Mouse (Mus musculus): ENCODE data around the gene Gabrb1. TPM values are rescaled to one million over a fixed set of nuclear protein-coding genes. Genes with fewer than 3 reads are reported as not detected.
A peak's percentile ranks its signal among the peaks of the same experiment; 100 is the strongest.
"Not testable (repeated sequence)": the region's sequence is repeated elsewhere in the genome, so short reads cannot be mapped to it uniquely, and the experiment has no call there.

Gene Gabrb1
- polyA plus RNA-seq, 1 experiment from 2014 or later: 35.5 TPM

DNA sequence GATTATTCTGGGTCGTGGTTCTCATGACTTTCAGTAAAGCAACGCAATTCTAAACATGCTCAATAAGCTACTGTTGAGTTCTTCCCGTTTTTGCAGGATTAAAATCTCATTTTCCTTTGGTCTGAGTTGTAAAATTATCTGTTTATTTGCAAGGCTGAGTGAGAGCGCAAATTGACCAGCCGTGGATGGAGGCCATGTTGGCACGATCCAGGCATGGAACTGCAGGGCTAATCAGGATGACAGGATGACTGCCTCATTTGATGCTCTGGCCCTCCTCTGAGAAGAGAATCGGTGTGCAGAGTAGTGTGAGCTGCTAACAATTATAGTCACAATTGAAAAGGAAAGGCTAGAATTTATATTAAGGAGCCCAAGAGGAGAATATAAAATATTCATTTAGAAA is 480.3 kb downstream of the Gabrb1 start:
- H3K4me1 ChIP-seq: no peaks in the 10 kb centered on the region
- H3K27ac ChIP-seq (replicated peaks): no peak overlapping the region
- no peaks in the 10 kb centered on the region for H3K27me3 ChIP-seq (replicated peaks)
- H3K4me3 ChIP-seq (replicated peaks): no peak overlapping the region
- WGBS: 84% methylated on average over 7 of the region's 7 CpGs
- no peak for ATAC-seq (ENCODE audit: low FRiP score)
- H3K9ac ChIP-seq (replicated peaks): no peak overlapping the region
- H3K4me2 ChIP-seq: no peak overlapping the region
- H3K36me3 ChIP-seq: no peaks in the 10 kb centered on the region; the same call in 1 of the 2 replicates
- no peaks in the 10 kb centered on the region for H3K9me3 ChIP-seq (replicated peaks)

GRCm38 (mm10) chr5:72139619-72140018 is 481.7 kb downstream of the Gabrb1 start:
- WGBS: 56% methylated on average over 1 of the region's 1 CpGs
- Histone ChIP-seq H3K9ac (replicated peaks) (no peak overlapping the region), H3K9me3 (replicated peaks) (no peaks in the 10 kb centered on the region), H3K27me3 (replicated peaks) (no peaks in the 10 kb centered on the region), H3K4me2 (no peak overlapping the region), H3K27ac (replicated peaks) (no peak overlapping the region), H3K4me1 (no peaks in the 10 kb centered on the region), H3K36me3 (no peaks in the 10 kb centered on the region; the same call in 1 of the 2 replicates), H3K4me3 (replicated peaks) (no peak overlapping the region)
- no peak for ATAC-seq (ENCODE audit: low FRiP score)

GRCm38 (mm10) chr5:72148679-72149078 is 490.8 kb downstream of the Gabrb1 start:
- ATAC-seq (ENCODE audit: low FRiP score): no peak
- Histone ChIP-seq H3K27me3 (replicated peaks) (no peaks in the 10 kb centered on the region), H3K9ac (replicated peaks) (no peak overlapping the region), H3K9me3 (replicated peaks) (no peaks in the 10 kb centered on the region), H3K4me3 (replicated peaks) (no peak overlapping the region), H3K4me1 (no peaks in the 10 kb centered on the region), H3K36me3 (no peaks in the 10 kb centered on the region), H3K4me2 (no peak overlapping the region), H3K27ac (replicated peaks) (no peak overlapping the region)
- WGBS: 59% methylated on average over 5 of the region's 5 CpGs

DNA sequence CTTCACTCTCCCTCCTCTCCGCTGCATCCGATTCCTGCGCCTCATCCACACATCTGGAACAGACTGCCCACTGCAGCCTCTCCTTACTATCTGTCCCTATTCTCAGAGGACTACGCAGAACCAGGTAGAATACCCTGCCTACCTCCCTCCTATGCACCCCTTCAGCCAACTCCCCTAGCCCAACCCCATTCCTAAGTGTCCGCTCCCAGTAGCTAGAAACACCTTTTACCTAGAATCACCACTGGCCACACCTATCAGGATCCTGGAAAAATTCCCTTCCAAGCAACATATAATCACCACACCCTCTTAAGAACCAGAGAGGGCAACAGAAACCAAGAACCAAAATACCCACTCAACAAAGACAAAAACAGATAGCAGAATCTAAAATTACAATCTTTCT is 493.0 kb downstream of the Gabrb1 start:
- Histone ChIP-seq H3K4me3 (replicated peaks) (no peak overlapping the region), H3K9me3 (replicated peaks) (no peaks in the 10 kb centered on the region), H3K4me1 (no peaks in the 10 kb centered on the region), H3K9ac (replicated peaks) (no peak overlapping the region), H3K36me3 (no peaks in the 10 kb centered on the region), H3K27me3 (replicated peaks) (no peaks in the 10 kb centered on the region), H3K27ac (replicated peaks) (no peak overlapping the region), H3K4me2 (no peak overlapping the region)
- 99% methylated on average over 5 of the region's 5 CpGs for WGBS
- ATAC-seq (ENCODE audit: low FRiP score): no peak

DNA sequence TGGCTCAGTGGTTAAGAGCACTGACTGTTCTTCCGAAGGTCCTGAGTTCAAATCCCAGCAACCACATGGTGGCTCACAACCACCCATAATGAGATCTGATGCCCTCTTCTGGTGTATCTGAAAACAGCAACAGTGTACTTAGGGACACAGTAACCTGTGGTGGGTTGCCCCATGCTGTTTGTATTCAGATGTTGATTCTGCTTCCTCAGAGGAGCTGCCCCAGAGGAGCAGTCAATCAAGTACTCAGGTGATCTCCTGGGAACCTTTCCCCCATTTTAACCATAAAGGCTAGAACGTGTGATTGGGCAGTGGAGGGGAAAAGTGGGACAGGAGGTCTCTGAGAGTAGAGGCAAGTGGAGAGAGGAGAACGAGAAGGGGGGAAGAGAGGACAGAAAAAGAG is 497.8 kb downstream of the Gabrb1 start:
- not testable (repeated sequence) for H3K4me3 ChIP-seq (replicated peaks); H3K27me3 ChIP-seq (replicated peaks); H3K27ac ChIP-seq (replicated peaks); H3K9me3 ChIP-seq (replicated peaks); ATAC-seq (ENCODE audit: low FRiP score); H3K9ac ChIP-seq (replicated peaks); H3K4me1 ChIP-seq; H3K4me2 ChIP-seq
- H3K36me3 ChIP-seq: peaks cover 24% of the 10 kb centered on the region
- 75% methylated on average over 3 of the region's 3 CpGs for WGBS

- Histone ChIP-seq H3K36me3 (peaks cover 27% of the 10 kb centered on the region), H3K9me3 (replicated peaks) (no peaks in the 10 kb centered on the region), H3K27me3 (replicated peaks) (no peaks in the 10 kb centered on the region), H3K9ac (replicated peaks) (no peak overlapping the region), H3K27ac (replicated peaks) (no peak overlapping the region), H3K4me2 (no peak overlapping the region), H3K4me1 (no peaks in the 10 kb centered on the region), H3K4me3 (replicated peaks) (no peak overlapping the region)
- no peak for ATAC-seq (ENCODE audit: low FRiP score)
- 80% methylated on average over 5 of the region's 5 CpGs for WGBS
These were observed 498.7 kb downstream of the Gabrb1 start for GRCm38 (mm10) chr5:72156598-72156997.

DNA sequence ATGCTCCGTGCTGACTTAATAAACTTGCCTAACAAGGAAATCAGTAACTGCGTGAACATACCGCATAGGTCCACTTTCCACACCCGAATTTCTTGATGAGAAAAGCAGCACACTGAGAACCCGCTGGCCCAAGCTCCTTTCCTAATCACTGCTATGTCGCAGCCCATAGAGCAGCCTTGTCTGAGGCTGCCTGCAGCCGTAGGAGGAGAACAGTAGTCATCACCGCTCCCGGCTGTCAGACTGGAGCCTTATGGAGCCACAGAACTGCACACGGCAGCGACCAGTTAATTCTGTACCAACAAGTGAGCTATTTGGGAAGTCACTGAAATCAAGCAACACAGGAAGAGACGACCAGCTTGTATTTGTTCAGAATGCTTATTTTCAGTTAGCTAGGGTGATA is 500.8 kb downstream of the Gabrb1 start:
- no peak overlapping the region for H3K4me3 ChIP-seq (replicated peaks)
- H3K9me3 ChIP-seq (replicated peaks): no peaks in the 10 kb centered on the region
- H3K36me3 ChIP-seq: peaks cover 41% of the 10 kb centered on the region
- H3K4me2 ChIP-seq: no peak overlapping the region
- H3K27me3 ChIP-seq (replicated peaks): no peaks in the 10 kb centered on the region
- H3K27ac ChIP-seq (replicated peaks): no peak overlapping the region
- WGBS: 93% methylated on average over 12 of the region's 12 CpGs
- H3K9ac ChIP-seq (replicated peaks): no peak overlapping the region
- H3K4me1 ChIP-seq: no peaks in the 10 kb centered on the region
- ATAC-seq (ENCODE audit: low FRiP score): no peak

GRCm38 (mm10) chr5:72159537-72159936 is 501.6 kb downstream of the Gabrb1 start:
- H3K27me3 ChIP-seq (replicated peaks): no peaks in the 10 kb centered on the region
- H3K9me3 ChIP-seq (replicated peaks): no peaks in the 10 kb centered on the region
- peaks cover 43% of the 10 kb centered on the region for H3K36me3 ChIP-seq
- H3K4me1 ChIP-seq: peaks cover 4% of the 10 kb centered on the region; the same call in 1 of the 2 replicates
- ATAC-seq (ENCODE audit: low FRiP score): no peak
- no peak overlapping the region for H3K9ac ChIP-seq (replicated peaks)
- WGBS: 86% methylated on average over 6 of the region's 6 CpGs
- H3K4me2 ChIP-seq: no peak overlapping the region
- H3K27ac ChIP-seq (replicated peaks): no peak overlapping the region
- no peak overlapping the region for H3K4me3 ChIP-seq (replicated peaks)

DNA sequence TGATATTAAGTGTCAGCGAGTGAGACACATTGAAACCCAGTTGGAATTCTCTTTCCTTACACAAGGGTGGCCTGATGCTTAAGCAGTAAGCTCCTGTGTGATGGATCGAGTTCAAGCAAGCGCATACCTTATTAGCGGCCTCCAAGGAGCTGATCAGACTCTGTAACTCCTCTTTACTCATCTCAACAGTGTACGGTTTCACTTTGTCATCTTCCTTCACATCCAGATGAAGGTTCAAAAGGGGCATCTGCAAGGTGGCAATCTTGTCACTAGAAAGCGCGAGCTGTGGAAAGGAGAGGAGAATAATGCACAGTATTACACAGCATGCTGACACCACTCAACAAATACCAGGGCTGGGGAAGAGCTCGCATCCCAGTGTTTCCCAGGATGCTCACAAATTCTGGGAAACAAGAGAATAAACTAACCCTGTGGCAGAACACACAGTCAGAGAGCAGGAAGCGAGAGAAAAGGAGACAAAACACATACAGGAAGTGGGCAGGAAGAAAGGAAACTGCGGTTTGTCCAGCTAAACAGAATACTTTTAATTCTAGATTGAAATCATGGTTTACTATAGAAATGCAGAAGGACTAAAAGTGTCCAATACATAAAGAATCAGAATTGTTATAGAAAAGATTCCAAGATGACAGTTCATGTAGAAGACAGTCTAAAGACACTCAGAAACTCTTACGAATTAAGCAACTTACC is 503.0 kb downstream of the Gabrb1 start:
- no peak overlapping the region for H3K27ac ChIP-seq (replicated peaks)
- no peak overlapping the region for H3K4me2 ChIP-seq
- peaks cover 46% of the 10 kb centered on the region for H3K36me3 ChIP-seq
- WGBS: 92% methylated on average over 11 of the region's 11 CpGs
- H3K4me3 ChIP-seq (replicated peaks): no peak overlapping the region
- H3K9me3 ChIP-seq (replicated peaks): no peaks in the 10 kb centered on the region
- ATAC-seq (ENCODE audit: low FRiP score): no peak
- no peak overlapping the region for H3K9ac ChIP-seq (replicated peaks)
- no peaks in the 10 kb centered on the region for H3K27me3 ChIP-seq (replicated peaks)
- peaks cover 5% of the 10 kb centered on the region; the same call in 1 of the 2 replicates for H3K4me1 ChIP-seq

GRCm38 (mm10) chr5:72162855-72163254 is 504.9 kb downstream of the Gabrb1 start:
- H3K27ac ChIP-seq (replicated peaks): no peak overlapping the region
- WGBS: 88% methylated on average over 5 of the region's 5 CpGs
- H3K27me3 ChIP-seq (replicated peaks): no peaks in the 10 kb centered on the region
- peaks cover 21% of the 10 kb centered on the region for H3K4me1 ChIP-seq
- no peak overlapping the region for H3K4me3 ChIP-seq (replicated peaks)
- H3K9me3 ChIP-seq (replicated peaks): no peaks in the 10 kb centered on the region
- peaks cover 40% of the 10 kb centered on the region for H3K36me3 ChIP-seq
- H3K4me2 ChIP-seq: no peak overlapping the region
- H3K9ac ChIP-seq (replicated peaks): no peak overlapping the region
- no peak for ATAC-seq (ENCODE audit: low FRiP score)

GRCm38 (mm10) chr5:72164386-72164785 is 506.5 kb downstream of the Gabrb1 start:
- ATAC-seq (ENCODE audit: low FRiP score): no peak
- WGBS: 47% methylated on average over 7 of the region's 7 CpGs
- no peaks in the 10 kb centered on the region for H3K9me3 ChIP-seq (replicated peaks)
- H3K4me3 ChIP-seq (replicated peaks): no peak overlapping the region
- peaks cover 31% of the 10 kb centered on the region for H3K36me3 ChIP-seq
- no peak overlapping the region for H3K9ac ChIP-seq (replicated peaks)
- peaks cover 21% of the 10 kb centered on the region for H3K4me1 ChIP-seq
- no peaks in the 10 kb centered on the region for H3K27me3 ChIP-seq (replicated peaks)
- H3K4me2 ChIP-seq: no peak overlapping the region
- no peak overlapping the region for H3K27ac ChIP-seq (replicated peaks)

- WGBS: under 1% methylated on average over 38 of the region's 38 CpGs
- Histone ChIP-seq H3K4me3 (replicated peaks) (peak within 1 kb of the TSS; percentile 74), H3K27me3 (replicated peaks) (no peaks in the 10 kb centered on the region), H3K9me3 (replicated peaks) (no peaks in the 10 kb centered on the region), H3K4me2 (peak within 1 kb of the TSS; percentile 76), H3K36me3 (peaks cover 8% of the 10 kb centered on the region), H3K27ac (replicated peaks) (peak within 1 kb of the TSS; percentile 83), H3K9ac (replicated peaks) (peak within 1 kb of the TSS; percentile 86), H3K4me1 (peaks cover 21% of the 10 kb centered on the region)
- peak; percentile 96 for ATAC-seq (ENCODE audit: low FRiP score)
These were observed 509.8 kb downstream of the Gabrb1 start, which contains the start of gene Commd8 for GRCm38 (mm10) chr5:72167594-72168284. Gene Commd8 (minus strand): TSS chr5:72168189.

Measured in neural tube, embryonic 15.5 days (tissue).